Mouse (Mus musculus) kidney, embryonic 16.5 days (tissue): ENCODE measurements around the gene Cntrob. TPM values are rescaled to one million over a fixed set of nuclear protein-coding genes. Genes with fewer than 3 reads are reported as not detected.
"Not testable (repeated sequence)": the region's sequence is repeated elsewhere in the genome, so short reads cannot be mapped to it uniquely, and the experiment has no call there.

Source experiments
- ATAC-seq: fragments of 200-750 bp; cut with Nextera tagmentation; 2 replicates; pipeline ENCODE4 v1.8.0; 2017; ENCODE audit warnings: moderate TSS enrichment; ENCODE audit not compliant: low FRiP score, low TSS enrichment
- H3K27ac ChIP-seq: fragments of 300-500 bp; sonication (generic); 2 replicates; pipeline ENCODE4 v1.5.1; 2014; ENCODE audit warnings: low read length
- H3K27me3 ChIP-seq: fragments of 300-500 bp; sonication (generic); 2 replicates; pipeline ENCODE4 v1.6.1; 2014; ENCODE audit warnings: low read length, control low read depth, mixed read lengths; ENCODE audit not compliant: insufficient read depth
- H3K36me3 ChIP-seq: fragments of 300-500 bp; sonication (generic); 2 replicates; pipeline ENCODE4 v1.6.1; 2014; ENCODE audit warnings: low read length, control low read depth, mixed read lengths; ENCODE audit not compliant: insufficient read depth
- H3K4me1 ChIP-seq: fragments of 300-500 bp; sonication (generic); 2 replicates; pipeline ENCODE4 v1.6.1; 2014; ENCODE audit warnings: low read length, control low read depth, mixed read lengths; ENCODE audit not compliant: insufficient read depth
- H3K4me2 ChIP-seq: fragments of 300-500 bp; sonication (generic); replicated peaks from 2 replicates; pipeline ENCODE4 v1.6.1; 2014; ENCODE audit warnings: low read depth, low read length
- H3K4me3 ChIP-seq: fragments of 300-500 bp; sonication (generic); 2 replicates; pipeline ENCODE4 v1.5.1; 2014; ENCODE audit warnings: mild to moderate bottlenecking, low read length
- H3K9ac ChIP-seq: fragments of 300-500 bp; sonication (generic); replicated peaks from 2 replicates; pipeline ENCODE4 v1.6.1; 2014; ENCODE audit warnings: low read length
- H3K9me3 ChIP-seq: fragments of 300-500 bp; sonication (generic); 2 replicates; pipeline ENCODE4 v1.6.1; 2016; ENCODE audit warnings: low read length, control low read depth
- WGBS: fragments of 180-500 bp; shearing (Covaris S2); extraction: QIAGEN DNeasy Blood & Tissue Kit; methylation state at CpG from one replicate; pipeline ENCODE4 v1.1.7; 2014; 5-methylcytosine and 5-hydroxymethylcytosine counted together
- polyA plus RNA-seq: library from polyadenylated mRNA; unstranded; fragments of >200 nt; fragmentation: Nextera tagmentation; extraction: Ambion mirVana; gene quantifications from 2 replicates; pipeline ENCODE4 v1.2.1, GENCODE M21; 2015

The Cntrob gene
- polyA plus RNA-seq, 1 experiment from 2014 or later, result 23.2 TPM

DNA sequence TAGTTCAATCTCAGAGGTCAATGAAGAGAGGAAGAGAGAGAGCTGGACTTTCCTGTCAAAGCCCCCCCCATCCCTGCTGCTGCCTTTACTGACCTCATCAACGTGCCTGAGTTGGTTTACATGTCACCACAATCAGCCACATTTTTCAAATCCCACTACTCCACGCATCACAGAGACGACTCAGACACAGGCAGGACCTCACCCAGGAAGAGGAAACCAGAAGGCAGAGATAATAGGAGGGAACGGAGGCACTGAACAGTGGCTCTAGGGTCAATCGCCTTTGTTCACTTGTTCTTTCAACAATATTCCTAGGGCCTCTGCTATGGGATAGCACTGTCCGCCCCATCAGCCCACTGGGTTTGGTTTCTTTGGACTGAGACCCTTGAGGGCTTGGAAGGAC, 4.1 kb upstream of the Cntrob start:
- 66% methylated on average over 6 of the region's 6 CpGs for WGBS
- Histone ChIP-seq H3K9me3 (no peaks in the 10 kb centered on the region), H3K9ac (no peak overlapping the region), H3K36me3 (no peaks in the 10 kb centered on the region), H3K27me3 (peaks cover 6% of the 10 kb centered on the region; the same call in 1 of the 2 replicates), H3K27ac (no peak overlapping the region), H3K4me1 (peaks cover 45% of the 10 kb centered on the region), H3K4me2 (no peak overlapping the region), H3K4me3 (no peak overlapping the region)
- ATAC-seq, result no peak

DNA sequence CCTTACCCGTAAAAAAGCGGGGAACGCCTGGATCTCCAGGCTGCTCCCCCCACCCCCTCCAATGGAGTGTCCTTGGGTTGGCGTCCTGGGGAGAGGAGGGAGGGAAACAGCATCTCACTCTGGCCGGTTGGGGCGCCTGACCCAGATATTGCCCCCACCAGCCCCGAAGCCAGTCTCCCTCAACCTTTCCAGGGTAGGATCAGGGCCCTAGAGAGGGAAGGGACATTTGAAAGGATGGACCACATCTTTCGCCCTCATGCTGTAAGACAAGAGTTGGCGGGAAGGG, 3.5 kb upstream of the Cntrob start:
- H3K4me1 ChIP-seq, result peaks cover 45% of the 10 kb centered on the region
- 16% methylated on average over 9 of the region's 9 CpGs for WGBS
- H3K27ac ChIP-seq, result no peak overlapping the region
- peak overlapping the region; percentile 91 for H3K4me2 ChIP-seq
- peaks cover 6% of the 10 kb centered on the region; the same call in 1 of the 2 replicates for H3K27me3 ChIP-seq
- H3K9ac ChIP-seq, result no peak overlapping the region
- no peaks in the 10 kb centered on the region for H3K36me3 ChIP-seq
- H3K4me3 ChIP-seq, result peak overlapping the region; percentile 53; the same call in 1 of the 2 replicates
- H3K9me3 ChIP-seq, result no peaks in the 10 kb centered on the region
- no peak for ATAC-seq

DNA sequence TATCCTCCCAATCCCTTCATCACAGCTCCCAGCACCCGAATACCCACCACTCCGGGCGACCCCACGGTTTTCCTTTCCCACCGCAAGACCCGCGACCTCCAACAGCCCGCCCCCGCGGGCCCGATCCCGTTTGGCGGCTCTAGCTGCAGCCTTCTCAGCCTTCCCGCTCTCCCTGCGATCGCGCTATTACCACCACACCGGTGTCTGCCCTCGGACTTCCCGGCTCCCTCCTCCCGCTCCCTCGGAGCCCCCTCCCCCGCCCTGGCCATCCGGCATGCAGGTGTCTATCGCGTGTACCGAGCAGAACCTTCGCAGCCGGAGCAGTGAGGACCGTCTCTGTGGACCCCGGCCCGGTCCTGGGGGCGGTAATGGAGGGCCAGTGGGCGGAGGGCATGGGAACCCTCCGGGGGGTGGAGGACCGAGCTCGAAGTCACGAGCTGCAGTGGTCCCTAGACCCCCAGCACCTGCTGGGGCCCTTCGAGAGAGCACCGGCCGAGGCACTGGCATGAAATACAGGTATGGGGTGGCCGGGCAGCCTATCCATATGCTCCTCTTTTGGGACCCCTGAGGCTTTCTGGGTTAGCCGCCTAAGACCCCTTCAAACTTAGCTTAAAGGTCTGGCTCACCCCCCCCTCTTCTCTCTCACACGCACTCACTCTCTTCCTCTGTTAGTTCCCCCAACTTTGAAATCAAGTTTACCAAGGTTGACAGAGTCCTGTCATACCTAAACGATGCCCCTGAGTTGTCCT, 3.0 kb upstream of the Cntrob start:
- Histone ChIP-seq H3K9me3 (no peaks in the 10 kb centered on the region), H3K9ac (peak overlapping the region; percentile 65), H3K4me2 (peak overlapping the region; percentile 91), H3K4me1 (peaks cover 46% of the 10 kb centered on the region), H3K27me3 (peaks cover 6% of the 10 kb centered on the region; the same call in 1 of the 2 replicates), H3K4me3 (peak overlapping the region; percentile 53), H3K36me3 (no peaks in the 10 kb centered on the region), H3K27ac (no peak overlapping the region)
- no peak; the same call in 1 of the 2 replicates for ATAC-seq
- under 1% methylated on average over 45 of the region's 45 CpGs for WGBS

DNA sequence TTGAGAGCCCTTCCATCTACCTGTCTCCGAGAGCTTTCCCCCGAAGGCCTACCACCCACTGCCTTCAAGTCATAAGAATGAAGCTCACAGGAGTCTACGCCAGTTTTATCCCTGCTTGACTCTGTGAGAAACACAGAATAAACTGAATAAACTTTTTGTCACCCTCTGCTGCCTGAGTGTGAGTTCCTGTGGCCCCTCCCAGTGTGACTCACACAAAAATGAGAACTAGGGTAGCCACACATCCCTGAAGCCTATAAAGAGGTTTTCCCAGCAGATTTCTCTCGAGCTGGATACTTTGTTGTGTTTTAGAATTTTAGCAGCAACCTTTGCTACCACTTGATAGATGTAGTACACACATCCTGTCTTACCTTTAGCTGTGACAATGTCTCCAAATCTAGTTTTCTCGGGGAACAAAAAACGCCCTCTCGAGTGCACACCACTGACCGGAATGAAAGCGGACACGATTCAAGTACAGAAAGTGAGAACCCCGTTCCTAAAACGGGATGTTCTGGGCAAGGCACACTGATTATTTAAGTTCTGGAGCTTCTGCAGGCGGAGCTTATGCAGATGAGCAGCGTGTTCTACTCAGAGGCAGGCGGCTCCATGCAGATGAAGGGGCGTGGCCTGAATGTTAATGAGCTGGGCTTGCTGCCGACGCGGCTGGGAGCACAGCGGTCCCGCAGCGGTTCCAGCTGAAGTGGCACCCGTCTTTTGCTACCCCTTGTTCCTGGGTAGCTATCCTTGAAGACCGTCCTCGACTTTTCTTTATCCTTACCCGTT, 2.2 kb upstream of the Cntrob start, which contains the start of gene Kcnab3:
TSS of gene Kcnab3 (plus strand) at position 631 of the 780 bp plus-strand sequence.
- H3K27ac ChIP-seq, result peak within 1 kb of the TSS; percentile 3; the same call in 1 of the 2 replicates
- peak within 1 kb of the TSS; percentile 53 for H3K4me3 ChIP-seq
- peaks cover 40% of the 10 kb centered on the region for H3K4me1 ChIP-seq
- H3K9me3 ChIP-seq, result no peaks in the 10 kb centered on the region
- H3K27me3 ChIP-seq, result peaks cover 6% of the 10 kb centered on the region; the same call in 1 of the 2 replicates
- H3K36me3 ChIP-seq, result no peaks in the 10 kb centered on the region
- 11% methylated on average over 26 of the region's 26 CpGs for WGBS
- peak; percentile 66; the same call in 1 of the 2 replicates for ATAC-seq
- peak within 1 kb of the TSS; percentile 91 for H3K4me2 ChIP-seq
- H3K9ac ChIP-seq, result peak within 1 kb of the TSS; percentile 65

DNA sequence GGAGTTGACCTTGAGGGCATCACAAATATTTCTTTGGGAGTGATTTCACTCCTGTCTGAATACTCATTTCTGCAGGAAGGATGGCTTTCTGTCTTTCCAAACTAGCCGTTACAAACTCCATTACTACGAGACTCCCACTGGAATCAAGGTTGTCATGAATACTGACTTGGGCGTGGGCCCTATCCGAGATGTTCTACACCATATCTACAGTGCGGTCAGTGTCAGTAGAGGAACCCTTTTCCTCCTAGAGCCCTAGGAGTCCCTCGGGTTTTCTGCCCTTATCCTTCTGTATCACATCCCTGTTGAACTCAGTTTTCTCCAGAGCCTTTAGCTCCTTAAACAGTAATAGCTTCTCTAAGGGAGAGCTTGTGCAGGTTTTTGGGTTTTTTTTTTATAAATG, 1.2 kb upstream of the Cntrob start:
- peak overlapping the region; percentile 76 for H3K4me3 ChIP-seq
- peaks cover 9% of the 10 kb centered on the region; the same call in 1 of the 2 replicates for H3K36me3 ChIP-seq
- WGBS, result 74% methylated on average over 6 of the region's 6 CpGs
- no peak overlapping the region for H3K27ac ChIP-seq
- peak overlapping the region; percentile 94 for H3K4me2 ChIP-seq
- no peaks in the 10 kb centered on the region for H3K9me3 ChIP-seq
- ATAC-seq, result no peak
- peaks cover 40% of the 10 kb centered on the region for H3K4me1 ChIP-seq
- peaks cover 6% of the 10 kb centered on the region; the same call in 1 of the 2 replicates for H3K27me3 ChIP-seq
- peak overlapping the region; percentile 80 for H3K9ac ChIP-seq

DNA sequence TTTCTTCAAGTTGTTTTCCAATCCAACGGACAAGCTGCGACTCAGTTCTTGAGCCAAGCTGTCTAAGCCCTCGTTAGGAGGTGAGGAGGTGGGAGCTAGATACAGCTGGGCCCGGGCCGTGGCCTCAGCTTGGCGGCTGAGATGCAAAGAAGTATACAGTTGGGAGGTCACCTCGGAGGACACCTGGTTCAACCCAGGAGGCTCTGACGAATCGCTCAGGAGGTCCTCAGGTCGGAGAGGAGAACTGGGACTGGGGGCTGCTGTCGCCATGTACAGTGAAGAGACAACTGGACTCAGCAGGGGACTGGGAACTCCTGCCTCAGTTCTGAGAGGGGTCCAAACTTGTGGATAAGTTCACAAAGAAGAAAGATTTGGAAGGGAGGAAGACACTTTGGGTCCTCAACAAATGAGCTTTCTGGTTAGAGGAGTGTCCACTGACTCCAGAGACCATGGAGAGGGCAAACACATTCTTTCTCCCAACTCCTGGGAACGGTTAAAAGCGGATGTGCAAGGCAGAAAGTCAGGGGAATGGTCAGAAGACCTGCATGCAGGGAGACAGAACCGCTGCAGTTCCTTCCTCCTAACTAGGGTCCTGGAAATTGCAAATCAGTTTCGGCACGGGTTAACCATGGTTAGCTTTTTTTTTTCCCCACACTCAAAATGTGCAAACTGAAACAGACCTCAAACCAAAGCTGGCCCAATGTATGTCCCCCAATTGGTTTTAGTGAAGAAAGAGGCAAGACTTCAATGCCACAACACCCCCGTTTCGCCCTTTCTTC, 693 bp downstream of the Cntrob start:
- WGBS, result 12% methylated on average over 18 of the region's 18 CpGs
- no peak for ATAC-seq
- peaks cover 23% of the 10 kb centered on the region for H3K36me3 ChIP-seq

DNA sequence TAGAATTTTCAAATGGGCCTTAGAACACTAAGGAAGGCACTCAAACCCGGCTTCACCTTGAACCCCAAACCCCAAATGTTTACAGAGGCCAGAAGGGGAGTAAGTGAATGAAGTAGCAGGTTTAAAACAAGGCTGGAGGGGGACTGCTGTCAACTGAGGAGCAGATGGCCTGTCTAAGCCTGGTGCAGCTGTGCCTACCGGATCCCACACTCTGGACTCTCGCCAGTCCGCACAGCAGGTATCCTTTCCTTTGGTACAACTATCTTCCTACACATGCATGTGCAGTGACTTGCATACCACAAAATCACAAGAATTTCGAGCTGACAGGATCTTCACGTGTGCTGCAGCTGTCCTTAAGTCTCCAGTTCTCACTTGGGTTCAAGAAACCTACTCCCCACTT, 1.6 kb downstream of the Cntrob start:
- peaks cover 27% of the 10 kb centered on the region for H3K36me3 ChIP-seq
- H3K4me3 ChIP-seq, result peak overlapping the region; percentile 76
- H3K9me3 ChIP-seq, result no peaks in the 10 kb centered on the region
- no peak overlapping the region for H3K27ac ChIP-seq
- no peak for ATAC-seq
- H3K4me1 ChIP-seq, result peaks cover 39% of the 10 kb centered on the region
- no peaks in the 10 kb centered on the region for H3K27me3 ChIP-seq
- H3K4me2 ChIP-seq, result peak overlapping the region; percentile 94
- H3K9ac ChIP-seq, result peak overlapping the region; percentile 89; the same call in 1 of the 2 replicates
- 65% methylated on average over 6 of the region's 6 CpGs for WGBS

More for the DNA sequence above, 693 bp downstream of the Cntrob start:
- Histone ChIP-seq H3K27ac (peak overlapping the region; percentile 88), H3K4me3 (peak overlapping the region; percentile 76), H3K4me2 (peak overlapping the region; percentile 94), H3K9me3 (no peaks in the 10 kb centered on the region), H3K4me1 (peaks cover 40% of the 10 kb centered on the region), H3K9ac (peak overlapping the region; percentile 89), H3K27me3 (peaks cover under 1% of the 10 kb centered on the region; the same call in 1 of the 2 replicates)

DNA sequence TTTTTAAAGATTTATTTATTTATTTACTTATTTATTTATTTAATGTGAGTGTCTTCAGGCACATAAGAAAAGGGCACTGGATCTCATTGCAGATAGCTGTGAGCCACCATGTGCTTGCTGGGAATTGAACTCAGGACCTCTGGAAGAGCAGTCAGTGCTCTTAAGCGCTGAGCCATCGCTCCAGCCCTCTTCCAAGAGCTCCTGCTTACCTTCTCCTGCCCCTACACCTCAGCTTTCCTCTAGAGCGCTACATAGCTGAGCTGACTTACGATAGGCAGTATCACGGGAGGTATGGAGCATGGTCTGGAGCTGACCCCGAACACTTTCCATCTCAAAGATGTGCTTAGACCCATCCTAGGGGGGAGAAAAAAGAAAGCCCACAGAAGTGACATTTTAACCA, 2.0 kb downstream of the Cntrob start:
- 87% methylated on average over 6 of the region's 6 CpGs for whole genome bisulfite sequencing
- Histone ChIP-seq H3K4me2 (no peak overlapping the region; the same call in 1 of the 2 replicates), H3K9ac (no peak overlapping the region; the same call in 1 of the 2 replicates), H3K27ac (no peak overlapping the region), H3K27me3 (no peaks in the 10 kb centered on the region), H3K9me3 (no peaks in the 10 kb centered on the region), H3K4me3 (no peak overlapping the region; the same call in 1 of the 2 replicates), H3K36me3 (peaks cover 27% of the 10 kb centered on the region), H3K4me1 (peaks cover 35% of the 10 kb centered on the region)
- ATAC-seq, result no peak

DNA sequence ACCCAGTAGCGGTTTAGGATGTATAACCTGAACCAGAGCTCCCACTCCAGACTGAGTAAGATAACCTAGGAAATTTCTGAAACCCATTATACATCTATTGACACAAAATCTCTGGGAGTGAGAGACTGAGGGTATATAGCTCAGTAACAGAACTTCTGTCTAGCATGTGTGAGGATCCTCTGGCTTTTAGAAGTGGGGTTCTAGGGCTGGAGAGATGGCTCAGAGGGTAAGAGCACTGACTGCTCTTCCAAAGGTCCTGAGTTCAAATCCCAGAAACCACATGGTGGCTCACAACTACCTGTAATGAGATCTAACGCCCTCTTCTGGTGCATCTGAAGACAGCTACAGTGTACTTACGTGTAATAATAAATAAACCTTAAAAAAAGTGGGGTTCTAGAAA, 5.6 kb downstream of the Cntrob start:
- not testable (repeated sequence) for H3K9me3 ChIP-seq, H3K4me2 ChIP-seq, H3K27ac ChIP-seq, H3K9ac ChIP-seq, H3K27me3 ChIP-seq, ATAC-seq, H3K4me3 ChIP-seq
- peaks cover 15% of the 10 kb centered on the region for H3K4me1 ChIP-seq
- WGBS, result 84% methylated on average over 3 of the region's 3 CpGs
- H3K36me3 ChIP-seq, result peaks cover 37% of the 10 kb centered on the region
